Mouse (Mus musculus) heart, postnatal 36 days (tissue): Measurements from ENCODE around the gene Hacd1. TPM values are rescaled to one million over a fixed set of nuclear protein-coding genes. Genes with fewer than 3 reads are reported as not detected.
"Not testable (repeated sequence)": the region's sequence is repeated elsewhere in the genome, so short reads cannot be mapped to it uniquely, and the experiment has no call there.

ENCODE experiments used
- DNase-seq, 2 experiments: peaks; one replicate each; pipeline ENCODE4 v3.0.0; 2021 to 2022
- intact Hi-C: fragments of 180-260 bp; cut with DNase I; formaldehyde crosslinking; loops from one replicate; pipeline ENCODE4 v1.15.1; 2025
- total RNA-seq, 2 experiments: library from RNA; stranded (reverse); gene quantifications; 2 replicates each; pipeline ENCODE4 v1.2.3; 2021

The Hacd1 gene
- 100 to 1,000 TPM in 1 of 2 experiments, 10 to 100 TPM in 1; 98.4 to 113 TPM for total RNA-seq

- intact Hi-C loops, result loop anchor here (1.0 to 10.0 kb wide), 3 partner anchors 18 to 999 kb away; partner anchors contain the start of genes Nsun6 and Rsu1
- DNase-seq, result peak; percentile 71 to 79
These were observed at the start of gene Hacd1 for GRCm38 (mm10) chr2:14055566-14056331. Gene Hacd1, minus strand, starts transcription at chr2:14056135.

DNA sequence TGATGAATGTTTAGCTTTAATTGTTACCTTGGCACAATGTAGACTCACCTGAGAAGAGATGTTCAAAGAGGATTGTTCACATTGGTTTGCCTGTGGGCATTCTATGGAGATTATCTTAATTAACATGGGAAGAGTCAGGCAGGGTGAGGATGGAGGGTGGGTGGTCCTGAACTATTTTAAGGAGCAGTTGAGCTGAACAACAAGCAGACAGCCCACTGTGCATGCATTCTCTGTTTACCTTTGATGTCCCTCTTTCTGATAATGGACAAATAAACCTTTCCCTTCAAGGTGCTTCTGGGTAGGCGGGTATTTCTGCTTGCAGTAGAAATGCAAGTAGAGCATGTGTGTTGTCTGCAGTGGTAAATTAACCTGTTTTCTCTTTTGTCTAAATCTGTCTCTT is 48.0 kb upstream of the Hacd1 start:
- intact Hi-C loops, result no loop called here

DNA sequence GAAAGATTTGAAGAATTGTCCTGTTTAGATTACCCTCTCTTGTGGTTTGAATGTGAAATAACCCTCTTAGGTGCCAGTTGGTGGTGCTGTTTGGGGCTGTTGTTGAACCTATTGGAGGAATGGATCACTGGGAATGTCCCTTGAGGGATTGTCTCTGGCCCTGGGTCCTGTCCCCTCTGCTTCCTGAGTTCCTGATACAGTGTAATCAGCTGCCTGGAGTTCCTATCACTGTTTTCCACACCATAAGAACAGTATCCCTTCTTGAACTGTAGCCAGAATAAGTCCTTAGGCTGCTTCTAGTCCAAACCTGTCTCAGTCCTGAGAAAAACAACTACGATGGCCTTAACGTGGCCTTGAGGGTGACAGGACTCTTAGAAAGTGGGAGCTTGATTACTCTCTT is 46.7 kb upstream of the Hacd1 start:
- intact Hi-C loops, result no loop called here

More for the DNA sequence above, 48.0 kb upstream of the Hacd1 start:
- no peak for DNase-seq

GRCm38 (mm10) chr2:14100533-14100932 is 44.6 kb upstream of the Hacd1 start:
- intact Hi-C loops, result no loop called here
- DNase-seq, result no peak

More for the DNA sequence above, 46.7 kb upstream of the Hacd1 start:
- no peak for DNase-seq

DNA sequence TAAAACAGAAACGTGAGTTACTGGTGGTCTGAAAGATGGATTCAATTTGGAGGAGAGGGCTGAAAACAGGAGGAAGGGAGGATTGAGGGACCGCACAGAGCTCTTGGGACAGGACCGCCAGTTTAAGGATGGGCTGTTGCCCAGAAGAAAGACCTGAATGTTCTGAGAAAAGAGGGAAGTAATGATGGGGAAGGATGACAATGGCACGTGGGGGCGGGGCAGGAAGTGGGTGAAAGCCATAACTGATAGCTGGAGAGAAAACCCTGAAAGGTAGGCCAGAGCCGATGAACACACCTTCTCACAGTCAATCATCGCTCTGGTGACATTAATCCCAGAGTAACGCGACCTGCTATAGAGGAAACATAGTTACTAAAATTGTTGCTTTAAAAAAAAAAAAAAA is 22.6 kb upstream of the Hacd1 start:
- intact Hi-C loops, result not testable (repeated sequence)

GRCm38 (mm10) chr2:14074221-14074901 is 18.4 kb upstream of the Hacd1 start:
- no peak for DNase-seq
- intact Hi-C loops, result loop anchor here (2.0 kb wide), 1 partner anchor 14 kb away; no protein-coding TSS in a partner anchor

More for the DNA sequence above, 22.6 kb upstream of the Hacd1 start:
- not testable (repeated sequence) for DNase-seq

GRCm38 (mm10) chr2:14073362-14074220 is 17.7 kb upstream of the Hacd1 start, which contains the start of gene Stam:
Gene Stam, plus strand, starts transcription at chr2:14074098.
- intact Hi-C loops, result loop anchor here (1.0 to 2.0 kb wide), 2 partner anchors 15 to 17 kb away; partner anchors contain the start of gene Hacd1
- peak; percentile 92 to 96 for DNase-seq

DNA sequence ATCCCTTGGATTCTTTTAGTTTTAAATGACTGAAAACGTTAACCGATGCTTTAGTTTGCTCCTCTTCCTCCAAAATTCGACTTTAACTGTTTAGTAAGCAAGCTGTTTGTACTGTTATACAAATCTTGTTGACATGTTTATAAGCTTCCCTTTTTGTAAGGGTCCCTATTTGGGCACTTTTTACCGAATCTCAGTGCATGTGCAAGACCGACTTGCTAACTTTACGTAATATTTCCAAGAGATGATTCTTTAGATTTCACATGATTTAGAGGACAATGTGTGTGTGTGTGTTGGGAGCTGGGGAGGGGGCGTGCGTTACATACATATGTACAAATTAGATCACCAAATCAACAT is 17.1 kb upstream of the Hacd1 start:
- peak in 1 of 2 experiments; percentile 10 for DNase-seq
- intact Hi-C loops, result loop anchor here (1.0 kb wide), 1 partner anchor 17 kb away; the partner anchor contains the start of gene Hacd1

DNA sequence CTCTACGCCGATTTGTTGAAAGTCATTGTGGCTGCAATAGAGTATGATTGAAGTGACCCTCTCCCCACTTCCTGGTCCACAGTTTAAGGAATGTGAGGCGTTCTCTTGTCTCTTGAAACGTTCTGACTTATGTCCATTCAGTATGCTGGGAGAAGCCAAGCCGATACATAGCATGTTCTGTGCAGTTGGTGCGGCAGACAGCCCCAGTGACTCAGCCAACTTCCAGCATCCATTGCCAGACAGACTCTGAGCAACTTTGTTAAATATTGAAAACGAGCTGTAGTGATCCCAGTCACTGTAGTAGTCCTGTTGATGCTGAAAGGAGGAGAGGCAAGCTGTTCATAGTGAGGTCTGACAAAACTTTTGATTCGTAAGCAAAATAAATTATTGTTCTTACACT is 14.5 kb upstream of the Hacd1 start:
- intact Hi-C loops, result no loop called here
- no peak for DNase-seq

- no peak for DNase-seq
- intact Hi-C loops, result no loop called here
These were observed 13.1 kb upstream of the Hacd1 start for GRCm38 (mm10) chr2:14069027-14069426.

GRCm38 (mm10) chr2:14065704-14066650 is 10.0 kb upstream of the Hacd1 start:
- intact Hi-C loops, result no loop called here
- DNase-seq, result no peak

GRCm38 (mm10) chr2:14055168-14055565 is 768 bp downstream of the Hacd1 start:
- intact Hi-C loops, result loop anchor here (10.0 kb wide), 2 partner anchors 780 to 1000 kb away; partner anchors contain the start of genes Nsun6 and Rsu1
- peak; percentile 63 to 68 for DNase-seq

GRCm38 (mm10) chr2:14054716-14055115 is 1.2 kb downstream of the Hacd1 start:
- intact Hi-C loops, result loop anchor here (10.0 kb wide), 2 partner anchors 780 to 1000 kb away; partner anchors contain the start of genes Nsun6 and Rsu1
- DNase-seq, result no peak

- intact Hi-C loops, result loop anchor here (10.0 kb wide), 2 partner anchors 779 to 1001 kb away; partner anchors contain the start of genes Nsun6 and Rsu1
- no peak for DNase-seq
These were observed 1.8 kb downstream of the Hacd1 start for GRCm38 (mm10) chr2:14054163-14054562.

DNA sequence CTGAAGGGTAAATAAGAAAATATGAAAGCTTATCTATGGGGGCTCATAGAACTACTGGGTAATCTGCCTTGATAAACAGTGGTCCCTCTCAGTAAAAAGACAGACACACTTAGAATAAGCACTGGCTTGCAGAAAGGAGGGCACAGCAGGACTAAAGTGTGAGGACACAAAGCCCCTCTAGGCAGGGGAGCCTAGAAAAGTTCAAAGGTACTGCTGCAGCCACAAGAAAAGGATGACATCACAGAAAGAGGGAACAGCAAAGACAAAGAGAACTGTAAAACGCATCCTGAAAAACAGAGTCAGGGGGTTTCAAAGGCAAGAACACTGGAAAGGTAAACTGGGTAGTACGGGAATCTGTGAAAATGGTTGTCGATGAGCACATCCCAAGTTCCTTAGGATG is 2.3 kb downstream of the Hacd1 start:
- intact Hi-C loops, result loop anchor here (10.0 kb wide), 2 partner anchors 779 to 1001 kb away; partner anchors contain the start of genes Nsun6 and Rsu1
- DNase-seq, result no peak

- intact Hi-C loops, result loop anchor here (2.0 to 5.0 kb wide), 3 partner anchors 98 to 653 kb away; no protein-coding TSS in a partner anchor
- no peak for DNase-seq
These were observed 7.1 kb downstream of the Hacd1 start for GRCm38 (mm10) chr2:14048808-14049207.

DNA sequence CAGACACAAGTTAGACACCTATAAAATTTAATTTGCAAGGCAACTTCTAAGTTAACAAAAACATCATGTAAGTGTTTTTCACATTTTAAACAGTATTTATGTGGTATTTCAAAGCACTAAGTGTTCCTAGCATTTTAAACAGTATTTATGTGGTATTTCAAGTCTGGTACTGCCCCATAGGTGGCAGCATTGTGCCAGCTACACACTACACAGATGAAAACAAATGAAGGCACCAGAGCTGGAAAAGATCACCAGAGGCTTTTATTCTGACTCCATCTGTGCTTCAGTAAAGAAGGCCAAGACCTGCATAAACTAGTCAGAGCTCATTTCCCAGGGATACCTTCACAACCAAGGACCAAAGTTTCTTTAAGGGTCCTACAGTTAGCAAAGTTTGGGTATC is 7.6 kb downstream of the Hacd1 start:
- DNase-seq, result peak; percentile 58 to 69
- intact Hi-C loops, result loop anchor here (2.0 to 5.0 kb wide), 3 partner anchors 98 to 654 kb away; no protein-coding TSS in a partner anchor

- intact Hi-C loops, result no loop called here
- DNase-seq, result no peak
These were observed 12.3 kb downstream of the Hacd1 start for GRCm38 (mm10) chr2:14043577-14044170.
